Mouse (Mus musculus) testis, adult 2 months (tissue): ENCODE data around the gene Gm1604a.
"Not testable (repeated sequence)": the region's sequence is repeated elsewhere in the genome, so short reads cannot be mapped to it uniquely, and the experiment has no call there.

Experiments
- CTCF ChIP-seq: fragments of 200-500 bp; IDR thresholded peaks from 2 replicates; pipeline ENCODE4 v1.5.1; 2012; ENCODE audit warnings: low read depth, mild to moderate bottlenecking, inconsistent platforms, low read length, moderate library complexity; ENCODE audit not compliant: control insufficient read depth, insufficient read depth, insufficient replicate concordance
- POLR2A ChIP-seq: fragments of 200-500 bp; IDR thresholded peaks from 2 replicates; pipeline ENCODE4 v1.6.1; 2012; ENCODE audit warnings: low read depth, mild to moderate bottlenecking, inconsistent platforms, low read length, moderate library complexity; ENCODE audit not compliant: control insufficient read depth

- TF ChIP-seq CTCF, POLR2A: not testable (repeated sequence)
Measured at GRCm38 (mm10) chr17:7084523-7084922, 59.2 kb downstream of the Gm1604a start.
